Mouse (Mus musculus) ES-Bruce4 (cell line): ENCODE measurements around the gene Exo5.

ENCODE experiments used
- CTCF ChIP-seq: IDR thresholded peaks from one replicate; pipeline ENCODE4 v1.8.1; 2011; ENCODE audit warnings: low read depth, low read length
- POLR2A ChIP-seq: IDR thresholded peaks from one replicate; pipeline ENCODE4 v1.8.1; 2011; ENCODE audit warnings: low read length; ENCODE audit not compliant: insufficient read depth

DNA sequence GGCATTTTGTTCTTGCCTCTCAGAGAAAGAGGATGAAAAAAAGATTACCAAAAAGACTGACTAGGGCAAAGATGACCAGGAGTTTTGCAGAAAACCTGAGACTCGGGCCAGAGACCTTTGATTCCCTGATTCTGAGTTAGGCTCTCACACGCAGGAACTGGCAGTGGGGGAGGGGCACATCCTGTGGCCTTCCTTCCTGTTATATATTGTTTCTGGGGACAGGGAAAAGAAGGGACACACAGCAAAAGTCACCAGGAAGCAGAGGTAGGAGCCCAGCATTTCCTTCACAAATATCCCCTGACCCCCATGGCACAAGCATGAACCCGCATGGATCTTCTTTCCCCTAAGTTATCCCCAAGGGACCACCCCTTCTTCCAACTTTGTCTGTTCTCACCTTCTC lies 24.1 kb upstream of the Exo5 start:
- TF ChIP-seq POLR2A, result no peak
- TF ChIP-seq CTCF, result no peak
